Mouse (Mus musculus): ENCODE results near the gene Kif26b. TPM values are rescaled to one million over a fixed set of nuclear protein-coding genes. Genes with fewer than 3 reads are reported as not detected.

Gene Kif26b
- polyA plus RNA-seq, 1 experiment = not detected

DNA sequence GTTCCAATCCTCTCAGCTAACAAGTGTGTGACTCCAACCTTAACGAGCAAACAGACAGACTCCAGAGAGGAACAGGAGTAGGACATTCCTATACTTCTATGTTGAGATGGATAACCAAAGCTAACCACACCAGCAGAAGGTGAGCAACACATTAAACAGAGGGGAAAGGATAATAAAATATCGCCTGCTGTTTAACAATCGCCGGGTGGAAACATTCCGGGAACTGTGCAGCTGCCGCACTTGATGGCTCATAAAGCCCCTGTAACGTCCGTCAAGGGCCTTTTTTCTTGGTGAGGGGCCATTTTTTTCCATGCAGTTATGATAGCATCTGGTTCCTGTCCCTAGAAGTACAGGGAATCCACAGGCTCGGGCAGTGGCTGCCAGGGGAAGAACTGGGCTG lies 204.1 kb downstream of the Kif26b start:
- Histone ChIP-seq H3K4me1 (ENCODE audit: control insufficient read depth, insufficient read depth, low read length) (no peaks in the 10 kb centered on the region), H3K27ac (ENCODE audit: control insufficient read depth, insufficient read depth, low read depth, low read length, poor library complexity) (no peak overlapping the region), H3K4me3 (replicated peaks; ENCODE audit: control insufficient read depth, low read depth, low read length) (no peak overlapping the region)
- WGBS = 77% methylated on average over 9 of the region's 9 CpGs
- no peak for TF ChIP-seq CTCF (IDR thresholded peaks at IDR 0.05; ENCODE audit: control insufficient read depth, insufficient read depth, low read length)
- TF ChIP-seq POLR2A (IDR thresholded peaks at IDR 0.05; ENCODE audit: borderline replicate concordance, control insufficient read depth, low read depth, low read length) = no peak

- Histone ChIP-seq H3K27ac (ENCODE audit: control insufficient read depth, insufficient read depth, low read depth, low read length, poor library complexity) (no peak overlapping the region), H3K4me3 (replicated peaks; ENCODE audit: control insufficient read depth, low read depth, low read length) (no peak overlapping the region), H3K4me1 (ENCODE audit: control insufficient read depth, insufficient read depth, low read length) (no peaks in the 10 kb centered on the region)
- WGBS = 69% methylated on average over 4 of the region's 4 CpGs
- TF ChIP-seq CTCF (IDR thresholded peaks at IDR 0.05; ENCODE audit: control insufficient read depth, insufficient read depth, low read length) (no peak), POLR2A (IDR thresholded peaks at IDR 0.05; ENCODE audit: borderline replicate concordance, control insufficient read depth, low read depth, low read length) (no peak)
Measured at GRCm38 (mm10) chr1:178734576-178734975, 205.7 kb downstream of the Kif26b start.

GRCm38 (mm10) chr1:178736931-178737330 lies 208.0 kb downstream of the Kif26b start:
- Histone ChIP-seq H3K27ac (ENCODE audit: control insufficient read depth, insufficient read depth, low read depth, low read length, poor library complexity) (no peak overlapping the region), H3K4me3 (replicated peaks; ENCODE audit: control insufficient read depth, low read depth, low read length) (no peak overlapping the region), H3K4me1 (ENCODE audit: control insufficient read depth, insufficient read depth, low read length) (no peaks in the 10 kb centered on the region)
- TF ChIP-seq POLR2A (IDR thresholded peaks at IDR 0.05; ENCODE audit: borderline replicate concordance, control insufficient read depth, low read depth, low read length) = no peak
- TF ChIP-seq CTCF (IDR thresholded peaks at IDR 0.05; ENCODE audit: control insufficient read depth, insufficient read depth, low read length) = no peak
- WGBS = 74% methylated on average over 2 of the region's 2 CpGs

- Histone ChIP-seq H3K4me1 (ENCODE audit: control insufficient read depth, insufficient read depth, low read length) (no peaks in the 10 kb centered on the region), H3K27ac (ENCODE audit: control insufficient read depth, insufficient read depth, low read depth, low read length, poor library complexity) (no peak overlapping the region), H3K4me3 (replicated peaks; ENCODE audit: control insufficient read depth, low read depth, low read length) (no peak overlapping the region)
- WGBS = 53% methylated on average over 5 of the region's 5 CpGs
- TF ChIP-seq POLR2A (IDR thresholded peaks at IDR 0.05; ENCODE audit: borderline replicate concordance, control insufficient read depth, low read depth, low read length) = no peak
- TF ChIP-seq CTCF (IDR thresholded peaks at IDR 0.05; ENCODE audit: control insufficient read depth, insufficient read depth, low read length) = no peak
Measured at GRCm38 (mm10) chr1:178743820-178744219, 214.9 kb downstream of the Kif26b start.

DNA sequence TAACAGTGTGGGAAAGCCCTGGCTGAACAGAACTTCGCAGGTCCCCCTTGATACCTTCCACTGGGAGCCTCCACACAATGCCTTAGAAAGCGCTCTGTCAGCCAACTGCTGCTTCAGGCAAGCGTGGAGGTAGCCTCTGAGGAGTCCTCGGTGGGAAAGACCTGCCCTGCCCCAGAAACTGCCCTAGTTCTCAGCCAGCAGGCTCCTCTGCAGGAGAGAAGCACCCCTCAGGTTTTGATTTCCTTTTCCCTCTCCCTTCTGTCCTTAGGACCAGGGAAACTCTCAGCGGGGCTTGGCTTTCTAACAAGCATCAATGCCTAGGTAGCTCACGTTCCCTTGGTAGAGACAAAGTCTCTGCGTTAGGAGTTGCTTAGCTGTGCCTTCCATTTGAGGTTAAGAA lies 215.6 kb downstream of the Kif26b start:
- no peak overlapping the region for H3K27ac ChIP-seq (ENCODE audit: control insufficient read depth, insufficient read depth, low read depth, low read length, poor library complexity)
- H3K4me3 ChIP-seq (replicated peaks; ENCODE audit: control insufficient read depth, low read depth, low read length) = no peak overlapping the region
- TF ChIP-seq CTCF (IDR thresholded peaks at IDR 0.05; ENCODE audit: control insufficient read depth, insufficient read depth, low read length) = no peak
- H3K4me1 ChIP-seq (ENCODE audit: control insufficient read depth, insufficient read depth, low read length) = no peaks in the 10 kb centered on the region
- WGBS = 76% methylated on average over 7 of the region's 7 CpGs

GRCm38 (mm10) chr1:178744961-178745360 lies 216.0 kb downstream of the Kif26b start:
- TF ChIP-seq CTCF (IDR thresholded peaks at IDR 0.05; ENCODE audit: control insufficient read depth, insufficient read depth, low read length) (no peak), POLR2A (IDR thresholded peaks at IDR 0.05; ENCODE audit: borderline replicate concordance, control insufficient read depth, low read depth, low read length) (no peak)
- H3K4me1 ChIP-seq (ENCODE audit: control insufficient read depth, insufficient read depth, low read length) = no peaks in the 10 kb centered on the region
- H3K4me3 ChIP-seq (replicated peaks; ENCODE audit: control insufficient read depth, low read depth, low read length) = no peak overlapping the region
- H3K27ac ChIP-seq (ENCODE audit: control insufficient read depth, insufficient read depth, low read depth, low read length, poor library complexity) = no peak overlapping the region
- 70% methylated on average over 6 of the region's 6 CpGs for WGBS

GRCm38 (mm10) chr1:178745471-178745870 lies 216.5 kb downstream of the Kif26b start:
- WGBS = 84% methylated on average over 6 of the region's 6 CpGs
- Histone ChIP-seq H3K4me1 (ENCODE audit: control insufficient read depth, insufficient read depth, low read length) (no peaks in the 10 kb centered on the region), H3K4me3 (replicated peaks; ENCODE audit: control insufficient read depth, low read depth, low read length) (no peak overlapping the region), H3K27ac (ENCODE audit: control insufficient read depth, insufficient read depth, low read depth, low read length, poor library complexity) (no peak overlapping the region)
- no peak for TF ChIP-seq CTCF (IDR thresholded peaks at IDR 0.05; ENCODE audit: control insufficient read depth, insufficient read depth, low read length)
- TF ChIP-seq POLR2A (IDR thresholded peaks at IDR 0.05; ENCODE audit: borderline replicate concordance, control insufficient read depth, low read depth, low read length) = no peak

GRCm38 (mm10) chr1:178747279-178748221 lies 218.6 kb downstream of the Kif26b start:
- H3K4me3 ChIP-seq (replicated peaks; ENCODE audit: control insufficient read depth, low read depth, low read length) = no peak overlapping the region
- H3K4me1 ChIP-seq (ENCODE audit: control insufficient read depth, insufficient read depth, low read length) = no peaks in the 10 kb centered on the region
- no peak overlapping the region for H3K27ac ChIP-seq (ENCODE audit: control insufficient read depth, insufficient read depth, low read depth, low read length, poor library complexity)
- 79% methylated on average over 13 of the region's 13 CpGs for WGBS
- TF ChIP-seq POLR2A (IDR thresholded peaks at IDR 0.05; ENCODE audit: borderline replicate concordance, control insufficient read depth, low read depth, low read length) = no peak
- no peak for TF ChIP-seq CTCF (IDR thresholded peaks at IDR 0.05; ENCODE audit: control insufficient read depth, insufficient read depth, low read length)
